Mouse (Mus musculus) liver, adult 2 months (tissue): ENCODE measurements around the gene Hsd17b3.

Experiments
- CTCF ChIP-seq: fragments of 200-500 bp; IDR thresholded peaks from 2 replicates; pipeline ENCODE4 v1.5.1; 2011; ENCODE audit warnings: low read depth, low read length, control low read depth
- POLR2A ChIP-seq: fragments of 200-500 bp; IDR thresholded peaks from 2 replicates; pipeline ENCODE4 v1.6.1; 2011; ENCODE audit warnings: low read length, control low read depth; ENCODE audit not compliant: insufficient read depth; ENCODE audit errors: extremely low read depth

GRCm38 (mm10) chr13:64033181-64033580, 55.8 kb downstream of the Hsd17b3 start:
- no peak for TF ChIP-seq CTCF
- no peak for TF ChIP-seq POLR2A
